Mouse (Mus musculus): ENCODE data around the gene Aqp1. TPM values are rescaled to one million over a fixed set of nuclear protein-coding genes. Genes with fewer than 3 reads are reported as not detected.

The Aqp1 gene
- total and polyA plus RNA-seq, 3 experiments, result 35.1 to 135 (median 85.4) TPM

Small RNAs within 50 kb of the gene (microRNA-seq; reads per million reads assigned to microRNA genes)
- 0 reads per million in 2 experiments for gene Gm25458

Other genes with a start within 250 kb of the Aqp1 start
- not detected for gene Crhr2, start 203.4 kb upstream of the Aqp1 start, total RNA-seq (2021)
- gene Crhr2, start 203.4 kb upstream of the Aqp1 start, polyA plus RNA-seq (2012; rRNA removed), result 0.22 and 0.23 TPM in 2 replicates
- gene Inmt, start 161.4 kb upstream of the Aqp1 start, total RNA-seq (2021), result 10 to 100 TPM in 1 of 2 experiments, 1 to 10 TPM in 1; 8.9 to 28.9 TPM
- 3.3 and 3.8 TPM in 2 replicates for gene Inmt, start 161.4 kb upstream of the Aqp1 start, polyA plus RNA-seq (2012; rRNA removed)
- gene Mindy4, start 133.0 kb upstream of the Aqp1 start, total RNA-seq (2021), result 1 to 10 TPM; 2.9 to 5.6 TPM
- gene Mindy4, start 133.0 kb upstream of the Aqp1 start, polyA plus RNA-seq (2012; rRNA removed), result 5.5 and 5.9 TPM in 2 replicates
- gene Ghrhr, start 39.9 kb downstream of the Aqp1 start, total RNA-seq (2021), result not detected
- not detected in 2 replicates for gene Ghrhr, start 39.9 kb downstream of the Aqp1 start, polyA plus RNA-seq (2012; rRNA removed)
- 10 to 100 TPM; 24.4 to 40.6 TPM for gene Adcyap1r1, start 115.5 kb downstream of the Aqp1 start, total RNA-seq (2021)
- gene Adcyap1r1, start 115.5 kb downstream of the Aqp1 start, polyA plus RNA-seq (2012; rRNA removed), result 25.6 and 25.9 TPM in 2 replicates